Mouse (Mus musculus) liver, adult 2 months (tissue): ENCODE data around the gene Haus4.

Experiments used
- CTCF ChIP-seq: fragments of 200-500 bp; IDR thresholded peaks from 2 replicates; pipeline ENCODE4 v1.5.1; 2011; ENCODE audit warnings: low read depth, low read length, control low read depth
- POLR2A ChIP-seq: fragments of 200-500 bp; IDR thresholded peaks from 2 replicates; pipeline ENCODE4 v1.6.1; 2011; ENCODE audit warnings: low read length, control low read depth; ENCODE audit not compliant: insufficient read depth; ENCODE audit errors: extremely low read depth

DNA sequence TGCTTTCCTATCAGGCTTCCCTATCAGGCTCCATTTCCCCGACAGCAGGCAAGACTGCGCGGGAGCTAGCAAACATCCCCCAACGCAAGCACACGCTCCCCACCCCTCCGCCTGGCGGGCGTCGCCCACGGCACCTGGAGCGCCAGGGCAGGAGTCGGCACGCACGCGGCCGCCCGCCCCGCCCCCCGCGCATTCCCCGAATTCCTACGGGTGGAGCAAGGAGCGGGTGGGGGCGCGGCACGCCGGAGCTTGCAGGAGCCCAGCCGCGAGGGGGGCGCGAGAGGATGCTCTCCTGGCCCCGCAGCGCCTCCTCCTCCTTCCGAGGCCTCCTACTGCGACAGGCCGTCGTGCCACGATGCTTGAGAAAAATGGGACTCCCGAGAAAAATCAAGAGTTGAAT, 21.2 kb upstream of the Haus4 start:
- no peak for TF ChIP-seq CTCF
- TF ChIP-seq POLR2A = no peak
